Mouse (Mus musculus) heart, embryonic 11.5 days (tissue): ENCODE data around the gene Lin54. TPM values are rescaled to one million over a fixed set of nuclear protein-coding genes. Genes with fewer than 3 reads are reported as not detected.

Source experiments
- ATAC-seq: fragments of 200-750 bp; cut with Nextera tagmentation; replicated peaks from 2 replicates; pipeline ENCODE4 v1.8.0; 2017; ENCODE audit warnings: moderate library complexity; ENCODE audit not compliant: insufficient number of reproducible peaks, low FRiP score, low TSS enrichment
- H3K27ac ChIP-seq: fragments of 300-500 bp; sonication (generic); 2 replicates; pipeline ENCODE4 v1.5.1; 2014; ENCODE audit warnings: mild to moderate bottlenecking, low read depth, low read length
- H3K27me3 ChIP-seq: fragments of 300-500 bp; sonication (generic); 2 replicates; pipeline ENCODE4 v1.6.1; 2014; ENCODE audit warnings: mild to moderate bottlenecking, low read length, mixed read lengths; ENCODE audit not compliant: control insufficient read depth, insufficient read depth
- H3K36me3 ChIP-seq: fragments of 300-500 bp; sonication (generic); 2 replicates; pipeline ENCODE4 v1.6.1; 2014; ENCODE audit warnings: mild to moderate bottlenecking, low read length, moderate library complexity, mixed read lengths; ENCODE audit not compliant: control insufficient read depth, insufficient read depth
- H3K4me1 ChIP-seq: fragments of 300-500 bp; sonication (generic); 2 replicates; pipeline ENCODE4 v1.6.1; 2014; ENCODE audit warnings: low read length; ENCODE audit not compliant: control insufficient read depth, insufficient read depth
- H3K4me2 ChIP-seq: fragments of 300-500 bp; sonication (generic); 2 replicates; pipeline ENCODE4 v1.6.1; 2014; ENCODE audit warnings: mild to moderate bottlenecking, moderate library complexity
- H3K4me3 ChIP-seq: fragments of 300-500 bp; sonication (generic); 2 replicates; pipeline ENCODE4 v1.5.1; 2014; ENCODE audit warnings: low read depth, low read length
- H3K9ac ChIP-seq: fragments of 300-500 bp; sonication (generic); 2 replicates; pipeline ENCODE4 v1.6.1; 2014; ENCODE audit warnings: mild to moderate bottlenecking, low read depth, low read length, moderate library complexity
- H3K9me3 ChIP-seq: fragments of 300-500 bp; sonication (generic); replicated peaks from 2 replicates; pipeline ENCODE4 v1.6.1; 2016; ENCODE audit warnings: low read length; ENCODE audit not compliant: control insufficient read depth
- WGBS: fragments of 180-500 bp; shearing (Covaris S2); extraction: QIAGEN DNeasy Blood & Tissue Kit; methylation state at CpG from one replicate; pipeline ENCODE4 v1.1.7; 2014; ENCODE audit not compliant: insufficient replicate concordance; 5-methylcytosine and 5-hydroxymethylcytosine counted together
- polyA plus RNA-seq: library from polyadenylated mRNA; unstranded; fragments of >200 nt; fragmentation: Nextera tagmentation; extraction: Ambion mirVana; gene quantifications from 2 replicates; pipeline ENCODE4 v1.2.1, GENCODE M21; 2014

Lin54 gene
- polyA plus RNA-seq, 1 experiment from 2014 or later = 13.0 TPM

GRCm38 (mm10) chr5:100483569-100483968 lies 16.9 kb downstream of the Lin54 start:
- no peaks in the 10 kb centered on the region for H3K27me3 ChIP-seq

GRCm38 (mm10) chr5:100477604-100478003 lies 22.8 kb downstream of the Lin54 start:
- no peak for ATAC-seq
- Histone ChIP-seq H3K4me2 (no peak overlapping the region), H3K27me3 (no peaks in the 10 kb centered on the region), H3K9me3 (no peaks in the 10 kb centered on the region), H3K9ac (no peak overlapping the region), H3K27ac (no peak overlapping the region), H3K4me1 (no peaks in the 10 kb centered on the region), H3K4me3 (no peak overlapping the region), H3K36me3 (no peaks in the 10 kb centered on the region)
- 76% methylated on average over 9 of the region's 9 CpGs for WGBS

More at GRCm38 (mm10) chr5:100483569-100483968, 16.9 kb downstream of the Lin54 start:
- Histone ChIP-seq H3K27ac (no peak overlapping the region), H3K4me2 (no peak overlapping the region), H3K36me3 (0 out of 2 replicates have a peak, but pooled peaks cover 2% of the 10 kb centered on the region), H3K4me1 (no peaks in the 10 kb centered on the region), H3K9me3 (no peaks in the 10 kb centered on the region), H3K4me3 (no peak overlapping the region), H3K9ac (no peak overlapping the region)
- ATAC-seq = no peak

GRCm38 (mm10) chr5:100476328-100476727 lies 24.1 kb downstream of the Lin54 start:
- no peak for ATAC-seq
- Histone ChIP-seq H3K4me1 (no peaks in the 10 kb centered on the region), H3K4me3 (no peak overlapping the region), H3K4me2 (no peak overlapping the region), H3K27me3 (no peaks in the 10 kb centered on the region), H3K9me3 (no peaks in the 10 kb centered on the region), H3K36me3 (no peaks in the 10 kb centered on the region), H3K27ac (no peak overlapping the region), H3K9ac (no peak overlapping the region)
- 82% methylated on average over 3 of the region's 3 CpGs for WGBS

- H3K27ac ChIP-seq = no peak overlapping the region
- H3K36me3 ChIP-seq = no peaks in the 10 kb centered on the region
- H3K4me2 ChIP-seq = no peak overlapping the region
- H3K9me3 ChIP-seq = no peaks in the 10 kb centered on the region
- WGBS = 96% methylated on average over 7 of the region's 7 CpGs
- no peak for ATAC-seq
- H3K4me1 ChIP-seq = no peaks in the 10 kb centered on the region
- H3K9ac ChIP-seq = no peak overlapping the region
- no peaks in the 10 kb centered on the region for H3K27me3 ChIP-seq
- no peak overlapping the region for H3K4me3 ChIP-seq
These were observed 33.1 kb downstream of the Lin54 start for GRCm38 (mm10) chr5:100467336-100467735.

GRCm38 (mm10) chr5:100466624-100467023 lies 33.8 kb downstream of the Lin54 start:
- WGBS = 88% methylated on average over 10 of the region's 10 CpGs
- no peak overlapping the region for H3K27ac ChIP-seq
- no peaks in the 10 kb centered on the region for H3K36me3 ChIP-seq
- H3K4me1 ChIP-seq = no peaks in the 10 kb centered on the region
- H3K4me2 ChIP-seq = no peak overlapping the region
- H3K4me3 ChIP-seq = no peak overlapping the region
- no peak for ATAC-seq
- no peak overlapping the region for H3K9ac ChIP-seq
- H3K27me3 ChIP-seq = no peaks in the 10 kb centered on the region
- H3K9me3 ChIP-seq = no peaks in the 10 kb centered on the region

GRCm38 (mm10) chr5:100462374-100462773 lies 38.1 kb downstream of the Lin54 start:
- Histone ChIP-seq H3K27ac (no peak overlapping the region), H3K9ac (no peak overlapping the region), H3K4me1 (no peaks in the 10 kb centered on the region), H3K4me2 (no peak overlapping the region), H3K4me3 (no peak overlapping the region), H3K9me3 (no peaks in the 10 kb centered on the region), H3K36me3 (peaks cover 17% of the 10 kb centered on the region), H3K27me3 (no peaks in the 10 kb centered on the region)
- WGBS = 89% methylated on average over 2 of the region's 2 CpGs
- ATAC-seq = no peak

- WGBS = 95% methylated on average over 9 of the region's 9 CpGs
- no peak for ATAC-seq
- H3K27me3 ChIP-seq = no peaks in the 10 kb centered on the region
- H3K9me3 ChIP-seq = no peaks in the 10 kb centered on the region
- H3K4me1 ChIP-seq = no peaks in the 10 kb centered on the region
- H3K4me2 ChIP-seq = no peak overlapping the region
- H3K36me3 ChIP-seq = peaks cover 17% of the 10 kb centered on the region
- H3K27ac ChIP-seq = no peak overlapping the region
- no peak overlapping the region for H3K4me3 ChIP-seq
- H3K9ac ChIP-seq = no peak overlapping the region
These were observed 38.9 kb downstream of the Lin54 start for GRCm38 (mm10) chr5:100461526-100461925.

GRCm38 (mm10) chr5:100459468-100459867 lies 41.0 kb downstream of the Lin54 start:
- no peak overlapping the region for H3K4me3 ChIP-seq
- no peaks in the 10 kb centered on the region for H3K4me1 ChIP-seq
- WGBS = 88% methylated on average over 5 of the region's 5 CpGs
- H3K27ac ChIP-seq = no peak overlapping the region
- ATAC-seq = no peak
- H3K9ac ChIP-seq = no peak overlapping the region
- H3K9me3 ChIP-seq = no peaks in the 10 kb centered on the region
- peaks cover 17% of the 10 kb centered on the region for H3K36me3 ChIP-seq
- H3K4me2 ChIP-seq = no peak overlapping the region
- H3K27me3 ChIP-seq = no peaks in the 10 kb centered on the region

GRCm38 (mm10) chr5:100451871-100452270 lies 48.6 kb downstream of the Lin54 start:
- 77% methylated on average over 2 of the region's 2 CpGs for WGBS
- Histone ChIP-seq H3K27me3 (no peaks in the 10 kb centered on the region), H3K27ac (no peak overlapping the region), H3K9me3 (no peaks in the 10 kb centered on the region), H3K4me2 (no peak overlapping the region), H3K36me3 (peaks cover 9% of the 10 kb centered on the region), H3K4me1 (no peaks in the 10 kb centered on the region), H3K4me3 (no peak overlapping the region), H3K9ac (no peak overlapping the region)
- no peak for ATAC-seq
